Mouse (Mus musculus) lung, postnatal 14 days (tissue): ENCODE data around the gene Defb48.

Experiments used
- DNase-seq: peaks from one replicate; pipeline ENCODE4 v3.0.0; 2021

Gene Defb48

GRCm38 (mm10) chr14:62984410-62984809, at the start of gene Defb48:
Defb48 (minus strand) TSS chr14:62984510.
- DNase-seq = no peak

GRCm38 (mm10) chr14:63020524-63021156, 36.3 kb upstream of the Defb48 start:
- DNase-seq = no peak

- DNase-seq = no peak
Measured at GRCm38 (mm10) chr14:63014667-63015066, 30.4 kb upstream of the Defb48 start.

- no peak for DNase-seq
Measured at GRCm38 (mm10) chr14:63013082-63013481, 28.8 kb upstream of the Defb48 start.

- no peak for DNase-seq
Measured at GRCm38 (mm10) chr14:63011471-63011870, 27.2 kb upstream of the Defb48 start, which contains the start of gene Defb43. Defb43 (plus strand) TSS chr14:63011771.

- no peak for DNase-seq
Measured at GRCm38 (mm10) chr14:63002588-63002987, 18.3 kb upstream of the Defb48 start.

GRCm38 (mm10) chr14:62998977-62999376, 14.7 kb upstream of the Defb48 start:
- DNase-seq = no peak

GRCm38 (mm10) chr14:62997777-62998176, 13.5 kb upstream of the Defb48 start, which contains the start of gene Defb47:
Defb47 (plus strand) TSS chr14:62998077.
- no peak for DNase-seq

- no peak for DNase-seq
Measured at GRCm38 (mm10) chr14:62991849-62992510, 7.7 kb upstream of the Defb48 start.

GRCm38 (mm10) chr14:62991271-62991670, 7.0 kb upstream of the Defb48 start:
- DNase-seq = no peak

GRCm38 (mm10) chr14:62979815-62980214, 4.5 kb downstream of the Defb48 start:
- no peak for DNase-seq

GRCm38 (mm10) chr14:62975046-62975445, 9.3 kb downstream of the Defb48 start:
- peak; percentile 81 for DNase-seq

GRCm38 (mm10) chr14:62965811-62966520, 18.3 kb downstream of the Defb48 start:
- DNase-seq = peak; percentile 17

- no peak for DNase-seq
Measured at GRCm38 (mm10) chr14:62965342-62965741, 19.0 kb downstream of the Defb48 start.

GRCm38 (mm10) chr14:62963632-62964031, 20.7 kb downstream of the Defb48 start:
- DNase-seq = no peak

- DNase-seq = no peak
Measured at GRCm38 (mm10) chr14:62956091-62956490, 28.2 kb downstream of the Defb48 start.

- DNase-seq = no peak
Measured at GRCm38 (mm10) chr14:62946794-62947193, 37.5 kb downstream of the Defb48 start.

- peak; percentile 75 for DNase-seq
Measured at GRCm38 (mm10) chr14:62940383-62941074, 43.8 kb downstream of the Defb48 start.

GRCm38 (mm10) chr14:62939435-62939834, 44.9 kb downstream of the Defb48 start:
- DNase-seq = no peak

- DNase-seq = peak; percentile 8
Measured at GRCm38 (mm10) chr14:62937675-62938074, 46.6 kb downstream of the Defb48 start.

GRCm38 (mm10) chr14:62936631-62937380, 47.5 kb downstream of the Defb48 start:
- no peak for DNase-seq

- DNase-seq = no peak
Measured at GRCm38 (mm10) chr14:62935361-62935760, 48.9 kb downstream of the Defb48 start.
